Mouse (Mus musculus) embryo, embryonic 9.5 days (tissue): ENCODE data around the gene Ddost.
"Not testable (repeated sequence)": the region's sequence is repeated elsewhere in the genome, so short reads cannot be mapped to it uniquely, and the experiment has no call there.

Experiments
- DNase-seq: peaks from one replicate; pipeline ENCODE4 v3.0.0-alpha.2; 2017; ENCODE audit errors: extremely low spot score

Gene Ddost

DNA sequence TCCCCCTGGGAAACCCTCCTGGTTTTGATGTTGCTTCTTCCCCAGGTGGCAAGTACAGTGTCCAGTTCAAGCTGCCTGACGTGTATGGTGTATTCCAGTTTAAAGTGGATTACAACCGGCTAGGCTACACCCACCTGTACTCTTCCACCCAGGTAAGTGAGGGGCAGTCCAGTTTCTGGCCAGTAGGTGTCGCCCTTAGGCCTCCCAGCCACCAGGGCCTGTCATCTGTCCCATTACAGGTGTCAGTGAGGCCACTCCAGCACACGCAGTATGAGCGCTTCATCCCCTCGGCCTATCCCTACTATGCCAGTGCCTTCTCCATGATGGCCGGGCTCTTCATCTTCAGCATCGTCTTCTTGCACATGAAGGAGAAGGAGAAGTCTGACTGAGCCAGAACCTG, 7.1 kb downstream of the Ddost start:
- DNase-seq = peak; percentile 37

DNA sequence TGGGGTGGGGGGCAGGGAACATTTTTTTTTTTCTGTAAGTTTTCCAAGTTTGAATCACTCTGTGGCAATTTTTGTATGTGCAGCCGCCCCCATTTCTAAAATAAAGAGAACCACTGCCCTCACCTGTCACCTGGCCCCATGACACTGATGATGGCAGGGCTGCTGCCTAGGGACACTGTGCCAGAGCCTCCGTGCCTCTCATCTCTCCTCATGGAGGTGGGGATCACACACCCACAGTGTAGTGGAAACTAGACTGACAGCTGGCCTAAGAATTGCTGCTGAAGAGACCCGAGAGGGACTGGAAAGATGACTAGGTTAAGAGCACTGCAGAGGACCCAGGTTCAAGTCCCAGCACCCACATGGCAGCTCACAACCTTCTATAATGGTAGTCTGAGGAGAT, 7.6 kb downstream of the Ddost start:
- no peak for DNase-seq

DNA sequence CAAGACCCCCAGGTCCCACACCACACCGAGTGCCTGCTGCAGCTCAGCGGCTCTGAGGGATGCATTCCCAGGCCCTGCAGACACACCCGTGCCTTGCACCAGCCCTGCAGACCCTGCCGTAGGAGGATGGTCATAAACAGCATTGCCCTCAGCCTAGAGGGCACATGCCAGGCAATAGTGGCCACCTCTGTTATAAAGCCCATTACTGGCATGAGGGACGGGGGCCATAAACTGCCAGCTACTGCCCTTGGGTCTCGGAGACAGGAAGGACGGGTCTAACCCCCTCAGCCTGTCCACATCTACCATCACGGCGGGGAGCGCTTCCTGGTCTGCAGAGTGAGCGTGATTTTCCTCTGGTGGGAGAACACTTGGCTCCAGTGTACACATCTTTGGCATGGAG, 8.5 kb downstream of the Ddost start:
- no peak for DNase-seq

DNA sequence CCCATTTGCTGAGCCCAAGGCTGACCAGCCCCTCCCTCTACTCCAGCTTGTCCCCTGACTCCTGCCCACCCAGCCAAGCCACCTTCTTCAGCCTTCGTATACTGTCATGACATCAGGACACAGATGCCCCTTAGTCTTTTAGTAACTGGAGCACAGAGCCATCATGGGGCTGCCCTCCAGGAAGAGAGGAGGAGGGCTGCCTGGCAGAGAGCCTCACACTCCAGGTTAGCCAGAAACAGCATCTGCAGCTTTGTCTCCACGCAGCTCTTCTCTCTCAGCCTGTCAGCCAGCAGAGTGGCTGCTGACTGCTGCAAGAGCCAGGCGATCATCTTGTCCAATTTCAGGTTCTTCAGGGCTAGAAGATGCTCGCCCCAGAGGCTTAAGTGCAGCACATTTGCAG, 9.3 kb downstream of the Ddost start:
- no peak for DNase-seq

DNA sequence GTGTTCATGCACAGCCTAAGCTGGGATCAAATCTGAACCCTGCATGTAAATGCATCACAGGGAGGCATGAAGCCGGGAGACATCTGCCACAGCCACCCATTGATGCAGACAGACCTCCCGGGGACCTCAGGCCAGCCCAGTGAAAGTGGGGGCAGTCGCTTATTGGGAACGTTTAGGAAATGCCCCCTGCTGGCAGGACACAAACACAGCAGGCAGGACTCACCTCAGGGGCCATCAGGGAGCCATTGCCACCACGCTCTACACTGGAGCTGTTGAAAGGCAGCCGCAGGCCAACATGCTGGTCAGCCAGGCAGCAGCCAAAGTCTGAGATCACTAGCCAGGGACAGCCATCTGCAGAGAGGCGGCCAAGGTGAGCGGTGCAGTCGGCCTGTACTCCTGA, 11.3 kb downstream of the Ddost start:
- DNase-seq = no peak

DNA sequence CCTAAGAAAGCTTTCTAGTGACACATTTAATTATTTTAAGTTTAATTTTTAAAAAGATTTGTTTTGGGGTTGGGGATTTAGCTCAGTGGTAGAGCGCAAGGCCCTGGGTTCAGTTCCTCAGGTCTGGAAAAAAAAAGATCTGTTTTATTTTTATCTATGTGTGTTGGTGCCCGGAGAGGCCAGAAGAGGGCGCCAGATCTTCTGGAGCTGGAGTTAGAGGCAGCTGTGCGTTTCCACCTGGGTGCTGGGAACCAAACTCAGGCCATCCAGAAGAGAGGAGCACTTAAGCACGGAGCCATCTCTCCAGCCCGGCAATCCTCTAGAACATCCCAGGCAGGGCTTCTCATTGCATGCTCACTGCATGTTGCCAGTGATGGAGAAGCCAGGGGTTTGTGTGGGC, 11.8 kb downstream of the Ddost start:
- no peak for DNase-seq

DNA sequence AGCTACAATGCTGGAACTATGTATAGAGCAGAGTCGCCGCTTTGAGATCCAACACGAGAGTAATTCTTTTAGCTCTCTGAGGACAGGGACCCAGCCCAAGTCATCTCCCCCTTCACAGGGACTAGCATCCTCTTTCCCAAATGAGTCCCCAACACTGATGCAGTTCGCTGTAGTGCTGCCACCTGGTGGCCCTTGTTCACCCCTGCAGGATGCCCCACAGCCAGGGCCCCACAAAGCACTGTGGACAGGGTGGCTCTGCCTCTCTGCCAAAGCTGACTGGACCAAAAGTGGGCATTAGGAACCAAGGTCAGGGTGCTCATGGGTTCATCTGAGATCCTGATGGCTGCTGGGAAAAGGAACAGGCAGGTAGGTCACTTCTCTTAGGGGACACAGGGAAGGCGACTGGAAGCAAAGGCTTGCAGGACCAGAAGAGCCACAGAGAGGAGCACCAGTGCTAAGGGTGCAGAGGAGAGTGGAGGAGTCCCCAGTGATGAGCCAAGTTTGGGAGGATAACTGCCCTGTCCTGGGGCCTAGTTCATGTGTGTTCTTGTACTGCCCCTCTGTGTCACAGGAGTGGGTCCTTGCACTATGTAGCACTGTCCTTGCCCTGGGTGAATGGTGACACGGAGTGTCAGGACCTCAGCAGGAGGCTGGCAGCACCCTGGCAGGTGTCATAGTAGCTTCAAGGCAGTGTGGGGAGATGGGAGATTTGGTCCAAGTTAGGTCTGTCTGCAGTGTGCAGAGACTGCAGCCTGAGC, 14.2 kb downstream of the Ddost start:
- peak; percentile 45 for DNase-seq

DNA sequence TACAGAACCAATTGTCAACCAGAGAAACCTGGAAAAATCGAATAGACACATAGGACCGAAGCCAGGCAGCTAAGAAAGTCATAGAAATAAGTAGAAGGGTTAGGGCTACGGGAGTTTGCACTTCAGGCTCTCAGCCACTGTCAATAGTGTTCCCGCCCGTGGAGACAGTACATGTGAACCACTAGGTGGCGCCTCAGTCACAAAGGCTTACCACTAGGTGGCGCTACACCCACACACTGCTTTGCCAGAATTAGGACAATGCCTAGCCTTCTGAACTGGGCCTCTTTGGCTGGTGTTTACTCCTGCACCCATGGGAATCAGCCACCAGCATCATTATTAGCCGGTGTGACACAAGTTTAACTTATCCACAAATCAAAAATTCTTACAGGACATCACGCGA, 15.0 kb downstream of the Ddost start:
- DNase-seq = peak; percentile 82

DNA sequence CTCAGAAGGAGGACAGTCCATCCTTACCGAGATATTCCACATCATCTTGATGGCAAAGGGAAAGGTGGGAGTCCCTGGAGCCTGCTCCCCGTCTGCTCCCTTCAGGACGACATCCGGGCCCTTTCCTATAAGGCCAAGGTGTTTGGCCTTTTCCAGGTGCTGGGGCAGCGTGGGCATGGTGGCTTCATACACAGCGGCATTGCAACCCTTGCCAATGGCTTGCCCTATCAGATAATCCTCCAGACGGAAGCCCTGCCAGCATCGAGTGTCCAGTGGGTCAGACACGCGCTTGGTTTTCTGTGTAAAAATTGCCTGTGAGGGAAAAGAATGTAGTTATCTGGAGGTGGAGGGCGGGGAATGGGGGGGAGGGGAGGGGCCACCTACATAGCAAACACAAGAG, 16.2 kb downstream of the Ddost start:
- no peak for DNase-seq

DNA sequence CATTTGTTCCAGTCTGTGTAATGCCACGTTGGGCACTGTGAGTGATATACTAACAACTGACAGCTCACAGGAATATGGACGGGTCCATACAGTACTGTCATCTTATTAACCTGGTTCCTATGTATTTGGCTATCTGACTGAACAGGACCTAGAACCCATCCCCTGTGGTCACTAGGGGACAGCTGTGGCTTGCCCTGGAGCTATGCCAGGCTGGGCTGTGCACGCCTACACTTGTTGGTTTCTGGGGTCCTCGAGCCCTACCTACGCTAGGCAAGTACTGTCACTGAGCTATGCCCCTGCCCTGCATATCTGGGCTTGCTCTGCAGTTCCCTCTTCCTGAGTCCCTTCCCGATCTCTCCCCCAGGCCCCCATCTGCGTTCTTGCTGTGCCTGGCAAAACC, 17.0 kb downstream of the Ddost start:
- no peak for DNase-seq

DNA sequence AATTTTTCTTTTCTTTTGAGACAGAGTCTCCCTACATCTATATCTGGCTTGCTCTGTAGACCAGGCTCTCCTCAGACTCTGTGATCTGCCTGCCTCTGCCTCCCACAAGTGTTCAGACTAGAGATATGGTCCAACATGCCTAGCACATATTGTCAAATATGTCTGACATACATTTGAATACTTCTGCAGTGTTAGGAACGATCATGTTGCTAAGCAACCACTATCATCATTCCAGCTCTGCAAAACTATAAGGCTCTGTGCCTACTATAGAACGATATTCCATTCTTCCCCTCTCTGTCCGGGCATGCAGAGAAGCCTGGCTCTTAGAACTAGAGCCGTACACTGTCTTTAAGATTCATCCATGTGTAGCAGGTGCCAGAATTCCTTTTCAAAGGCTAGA, 18.2 kb downstream of the Ddost start:
- DNase-seq = no peak

DNA sequence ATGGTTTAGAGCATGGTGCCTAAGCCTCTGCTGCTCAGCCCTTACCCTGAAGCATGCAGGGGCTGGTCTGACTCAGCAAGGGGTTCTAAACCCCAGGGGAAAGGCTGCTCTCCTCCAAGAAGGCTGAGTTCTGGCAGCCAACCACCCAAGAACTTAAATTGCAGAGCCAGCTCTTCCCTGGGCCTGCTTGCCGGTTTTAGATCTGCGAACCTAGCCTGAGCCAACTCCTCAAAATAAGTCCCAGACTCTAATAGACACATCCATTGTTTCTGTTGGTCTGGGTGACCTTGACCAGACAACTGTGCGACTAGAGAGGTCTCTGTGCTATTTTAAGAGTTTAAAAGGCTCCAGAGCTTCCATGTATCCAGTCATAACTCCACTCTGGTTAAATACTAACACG, 19.2 kb downstream of the Ddost start:
- no peak for DNase-seq

DNA sequence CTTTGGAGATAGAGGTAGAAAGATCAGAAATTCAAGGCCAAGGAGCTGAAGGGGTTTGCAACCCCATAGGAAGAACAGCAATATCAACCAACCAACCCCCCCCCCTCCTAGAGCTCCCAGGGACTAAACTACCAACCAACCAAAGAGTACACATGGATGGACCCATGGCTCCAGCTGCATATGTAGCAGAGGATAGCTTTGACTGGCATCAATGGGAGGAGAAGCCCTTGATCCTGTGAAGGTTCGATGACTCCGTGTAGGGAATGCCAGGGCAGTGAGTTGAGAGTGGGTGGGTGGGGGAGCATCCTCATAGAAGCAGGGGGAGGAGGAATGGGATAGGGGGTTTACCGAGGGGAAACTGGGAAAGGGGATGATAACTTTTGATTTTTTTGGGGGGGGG, 19.9 kb downstream of the Ddost start:
- DNase-seq = no peak

DNA sequence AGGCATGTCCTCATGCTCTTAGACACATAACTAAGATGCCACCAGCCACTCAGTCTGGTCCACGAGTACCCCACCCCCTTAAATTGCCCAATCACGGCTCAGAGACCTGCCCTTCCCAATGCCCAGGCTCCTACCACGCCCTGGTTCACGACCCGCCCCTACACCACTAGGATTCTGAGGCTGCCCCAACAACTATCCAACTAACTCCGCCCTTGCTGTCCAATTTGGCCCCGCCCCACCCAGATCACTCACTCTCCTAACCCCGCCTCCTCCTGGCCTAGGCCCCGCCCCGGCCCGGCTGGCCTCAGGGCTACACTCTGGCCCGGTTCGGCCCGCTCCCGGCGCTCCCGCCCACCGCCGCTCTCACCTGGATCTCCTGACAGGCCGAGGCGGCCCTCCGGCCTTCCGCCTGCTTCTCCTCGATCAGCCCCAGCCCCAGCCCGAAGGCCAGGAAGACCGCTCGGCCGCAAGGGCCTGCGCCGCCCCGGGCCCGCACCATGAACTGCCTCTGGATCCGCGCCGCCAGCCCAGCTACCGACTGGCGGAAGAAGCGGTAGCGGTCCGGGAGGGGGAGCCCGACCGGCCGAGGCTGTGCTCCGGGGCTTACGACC, 21.0 kb downstream of the Ddost start:
- peak; percentile 95 for DNase-seq

DNA sequence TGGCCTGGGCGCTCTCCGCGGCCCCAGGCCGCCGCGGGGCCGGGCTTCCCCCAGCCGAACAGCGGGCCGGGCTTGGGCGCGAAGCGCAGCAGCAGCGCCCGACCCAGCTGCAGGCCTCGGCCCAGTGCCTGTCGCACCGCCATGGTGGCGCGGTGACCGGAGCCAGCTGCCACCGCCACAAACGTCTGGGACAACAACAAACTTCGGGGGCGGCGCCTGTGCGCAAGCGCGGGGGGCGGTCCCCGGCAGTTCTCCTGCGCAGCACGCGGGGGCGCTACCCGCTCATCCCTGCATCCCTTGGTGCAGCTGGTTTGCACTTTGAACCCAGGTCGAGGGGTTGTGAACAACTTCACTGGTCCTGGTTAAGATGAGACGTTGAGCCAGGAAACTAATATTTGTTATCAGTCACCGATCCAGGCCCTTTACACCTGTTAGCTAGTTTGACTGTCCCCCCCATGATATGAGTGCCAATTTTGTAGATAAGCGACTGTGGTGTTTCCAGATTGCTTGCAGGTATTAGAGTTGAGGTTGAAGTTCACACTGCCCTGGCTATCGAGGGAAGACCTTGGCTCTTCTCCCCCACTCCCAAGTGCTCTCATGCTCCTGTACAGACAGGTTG, 21.7 kb downstream of the Ddost start, which contains the start of gene Pink1:
Gene Pink1, minus strand, starts transcription at position 231 of the 619 bp plus-strand sequence.
- peak; percentile 88 for DNase-seq

DNA sequence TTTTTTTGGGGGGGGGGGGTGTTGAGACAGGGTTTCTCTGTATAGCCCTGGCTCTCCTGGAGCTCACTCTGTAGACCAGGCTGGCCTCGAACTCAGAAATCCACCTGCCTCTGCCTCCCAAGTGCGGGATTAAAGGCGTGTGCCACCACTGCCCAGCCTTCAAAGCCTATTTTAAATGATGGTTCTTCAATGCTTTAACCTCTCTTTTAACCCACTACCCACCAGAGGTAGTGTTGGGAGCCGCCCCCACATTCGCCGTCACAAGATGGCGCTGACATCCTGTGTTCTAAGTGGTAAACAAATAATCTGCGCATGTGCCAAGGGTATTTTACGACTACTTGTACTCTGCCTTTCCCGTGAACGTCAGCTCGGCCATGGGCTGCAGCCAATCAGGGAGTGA, 22.6 kb downstream of the Ddost start:
- DNase-seq = not testable (repeated sequence)

DNA sequence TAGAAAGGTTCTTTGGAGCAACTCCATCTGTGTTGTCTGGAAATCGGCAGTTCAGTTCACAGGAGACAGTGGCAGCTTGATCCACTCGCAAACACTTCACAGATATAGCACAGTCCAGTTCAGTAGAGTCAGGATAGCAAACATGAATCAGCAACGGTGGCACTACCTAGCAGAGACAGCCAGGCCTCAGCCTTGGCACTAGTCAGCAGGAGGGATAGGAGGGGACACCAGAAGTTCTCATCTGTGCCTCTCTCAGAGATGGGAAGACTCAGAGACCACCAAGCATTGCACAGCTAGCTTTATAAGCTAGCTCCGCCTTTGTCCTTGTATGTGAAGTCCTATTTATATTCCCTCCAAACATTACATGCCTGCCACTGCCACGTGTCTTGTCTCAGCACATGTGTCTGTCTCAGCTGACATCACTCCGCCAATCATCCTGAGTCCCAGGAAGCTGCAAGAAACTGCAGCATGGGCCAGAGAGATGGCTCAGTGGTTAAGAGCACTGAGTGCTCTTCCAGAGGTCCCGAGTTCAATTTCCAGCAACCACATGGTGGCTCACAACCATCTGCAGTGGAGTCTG, 23.5 kb downstream of the Ddost start:
- no peak for DNase-seq

DNA sequence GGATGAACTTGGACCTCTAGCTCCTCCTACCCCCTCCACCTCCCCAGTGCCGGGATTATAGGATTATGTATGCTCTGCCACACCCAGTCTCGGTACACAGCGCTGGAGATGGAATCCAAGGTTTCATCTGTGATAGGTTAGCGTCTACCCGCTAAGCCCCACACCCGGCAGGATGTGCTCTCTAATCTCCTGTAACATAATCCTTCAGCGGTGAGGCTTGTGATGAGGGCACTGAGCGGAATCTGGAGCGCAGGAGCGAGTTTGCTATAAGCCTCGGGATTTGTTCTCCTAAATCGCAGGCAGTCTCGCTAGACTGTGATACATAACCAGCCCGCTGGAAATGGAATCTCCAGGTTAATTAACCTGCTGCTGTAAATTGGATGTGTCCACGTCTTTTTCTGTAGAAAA, 25.7 kb downstream of the Ddost start:
- DNase-seq = no peak

DNA sequence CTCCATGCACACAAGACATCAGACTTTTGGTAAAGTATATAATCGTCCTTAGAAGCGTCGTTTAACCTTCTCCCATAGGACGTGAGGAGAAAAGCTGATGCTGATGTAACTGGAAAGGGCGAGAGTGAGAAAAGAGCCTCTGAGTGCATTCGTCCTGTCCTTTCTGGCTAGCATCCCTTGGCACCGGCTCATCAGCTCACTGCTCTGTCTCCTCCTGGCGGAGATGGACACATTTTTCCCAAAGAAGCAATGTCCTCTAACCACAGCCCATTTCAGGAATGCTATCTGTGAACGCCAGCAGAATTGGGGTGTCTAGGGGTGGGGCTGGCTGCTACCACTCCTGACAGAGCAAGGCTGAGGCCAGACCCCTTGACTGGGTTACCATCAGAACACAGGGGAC, 27.1 kb downstream of the Ddost start:
- no peak for DNase-seq

DNA sequence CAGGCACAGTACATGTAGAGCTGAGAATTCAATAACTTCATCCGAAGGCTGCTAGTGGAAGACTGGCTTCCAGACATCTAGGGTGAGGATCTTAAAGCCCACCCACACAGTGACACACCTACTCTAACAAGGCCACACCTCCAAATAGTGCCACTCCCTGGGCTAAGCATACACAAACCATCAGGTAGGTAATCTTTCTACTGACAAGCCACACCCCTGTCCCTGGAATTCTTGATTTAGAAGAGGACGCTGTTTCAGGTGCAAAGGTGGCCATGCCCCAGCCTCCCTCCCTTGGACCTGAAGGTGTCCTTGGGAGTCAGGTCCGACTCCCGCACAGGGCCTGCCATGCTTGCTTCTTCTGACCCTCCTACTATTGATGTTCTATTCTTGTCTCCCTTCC, 28.6 kb downstream of the Ddost start:
- DNase-seq = no peak

DNA sequence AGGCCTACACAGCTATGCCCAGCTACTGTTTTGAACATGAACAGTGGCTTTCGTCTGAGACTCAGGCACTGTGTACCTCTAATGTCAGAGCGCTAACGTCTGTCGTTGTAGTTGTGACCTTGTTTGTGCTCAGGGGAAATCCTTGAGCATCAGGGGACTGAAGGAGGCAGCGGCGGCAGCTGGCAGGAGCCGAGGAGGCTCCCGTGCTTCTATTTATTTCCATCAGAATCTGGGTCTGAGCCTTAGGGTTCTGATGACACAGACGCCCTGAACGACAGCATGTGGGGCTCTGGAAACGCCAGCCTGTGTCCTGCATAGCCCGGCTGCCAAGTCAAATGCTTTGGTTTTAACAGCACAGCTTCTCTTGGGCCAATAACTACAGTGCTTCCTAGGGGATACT, 30.5 kb downstream of the Ddost start:
- no peak for DNase-seq

DNA sequence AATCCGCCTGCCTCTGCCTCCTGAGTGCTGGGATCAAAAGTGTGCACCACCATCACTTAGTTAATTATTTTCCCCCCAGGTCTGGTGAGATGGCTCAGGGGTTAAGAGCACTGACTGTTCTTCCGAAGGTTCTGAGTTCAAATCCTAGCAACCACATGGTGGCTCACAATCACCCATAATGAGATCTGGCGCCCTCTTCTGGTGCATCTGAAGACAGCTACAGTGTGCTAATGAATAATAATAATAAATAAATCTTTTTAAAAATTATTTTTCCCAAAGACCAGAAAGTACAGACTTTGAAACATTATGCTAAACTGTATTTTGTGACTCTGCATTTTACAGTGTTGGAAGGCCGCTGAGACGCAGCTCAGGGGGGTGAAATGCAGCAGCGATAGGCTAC, 31.1 kb downstream of the Ddost start:
- no peak for DNase-seq

DNA sequence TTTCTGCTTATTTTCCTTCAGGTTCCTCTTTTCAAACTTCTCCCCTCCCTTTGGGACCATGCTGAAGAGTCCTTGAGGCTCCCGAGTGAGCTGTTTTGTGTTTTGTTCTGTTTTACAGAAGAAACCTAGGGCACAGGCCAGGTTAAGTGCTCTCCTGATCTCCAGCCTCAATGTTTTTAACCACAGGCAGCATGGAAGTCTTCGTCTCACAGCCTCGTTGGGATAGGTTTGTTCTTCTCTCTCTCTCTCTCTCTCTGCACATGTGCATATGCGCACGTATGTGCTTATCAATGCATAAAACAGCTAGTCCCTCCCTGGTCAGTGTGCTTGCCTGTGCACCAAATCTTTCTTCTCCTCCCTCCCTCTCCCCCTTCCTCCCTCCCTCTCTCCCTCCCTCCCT, 32.3 kb downstream of the Ddost start:
- DNase-seq = no peak
